Mouse (Mus musculus) adrenal gland, postnatal 10 days (tissue): ENCODE data around the gene Zfp85. TPM values are rescaled to one million over a fixed set of nuclear protein-coding genes. Genes with fewer than 3 reads are reported as not detected.
"Not testable (repeated sequence)": the region's sequence is repeated elsewhere in the genome, so short reads cannot be mapped to it uniquely, and the experiment has no call there.

Source experiments
- DNase-seq: peaks from one replicate; pipeline ENCODE4 v3.0.0; 2021; ENCODE audit warnings: mixed read lengths
- long read RNA-seq, 2 experiments: library from polyadenylated mRNA; stranded (forward); transcript quantifications; one replicate each; pipeline ENCODE4 v2.0.0; 2021
- total RNA-seq, 2 experiments: library from RNA; stranded (reverse); gene quantifications; 2 replicates each; pipeline ENCODE4 v1.2.3; 2021

Zfp85 gene
- total RNA-seq, result 1 to 10 TPM; 3.6 to 6.4 TPM
- long read RNA-seq, experiment 1, result 0 reads
- long read RNA-seq, experiment 2, partial matches to known transcripts, result 0 of 1 reads
- long read RNA-seq, experiment 2, other reads (novel, unspliced or antisense), result 0 of 1 reads

DNA sequence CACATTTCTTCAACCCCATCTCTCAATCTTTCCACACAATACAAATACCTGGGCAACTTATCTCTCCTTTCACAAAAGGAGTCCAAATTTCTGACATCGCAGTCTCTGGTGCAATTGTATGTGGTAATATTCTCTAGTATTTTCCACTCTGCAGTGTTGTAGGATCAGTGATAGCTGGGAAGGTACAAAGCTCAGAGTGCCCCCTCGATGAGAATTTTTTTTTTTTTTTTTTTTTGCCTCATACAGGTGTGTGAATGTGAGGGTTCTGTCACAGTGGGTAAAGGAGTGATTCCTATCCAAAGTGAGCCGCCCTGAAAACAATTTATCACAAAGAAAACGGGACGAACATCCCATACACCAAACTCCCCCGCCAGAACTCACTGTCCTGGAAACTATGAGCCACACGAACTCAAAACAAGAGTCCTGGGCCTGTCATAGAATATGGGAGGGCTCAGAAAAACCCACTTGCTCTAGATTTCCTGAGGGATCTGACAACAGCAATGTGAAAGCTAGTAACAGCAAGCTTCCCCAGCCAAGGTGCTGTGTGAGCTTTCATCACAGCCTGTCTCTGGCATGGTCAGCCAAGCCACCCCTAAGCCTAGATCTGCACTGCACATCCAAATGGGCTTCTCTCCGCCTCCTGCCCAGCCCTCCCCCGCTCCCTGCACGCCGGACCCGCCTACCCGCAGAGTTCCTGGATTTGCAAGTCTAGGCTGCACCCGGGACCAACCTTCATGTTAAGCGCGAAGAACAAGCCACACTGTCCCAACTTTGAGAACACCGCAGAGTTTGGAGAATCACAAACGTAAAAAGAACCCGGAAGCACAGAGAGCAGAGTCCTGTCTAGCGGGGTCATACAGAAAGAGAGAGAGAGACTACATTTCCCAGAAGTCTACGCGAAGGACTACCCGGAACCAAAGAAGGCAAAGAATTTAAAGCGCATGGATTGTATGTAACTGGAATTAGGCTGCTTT is at the start of gene Zfp85:
Zfp85 (minus strand) TSS at position 896 of the 974 bp plus-strand sequence.
- peak; percentile 80 for DNase-seq

DNA sequence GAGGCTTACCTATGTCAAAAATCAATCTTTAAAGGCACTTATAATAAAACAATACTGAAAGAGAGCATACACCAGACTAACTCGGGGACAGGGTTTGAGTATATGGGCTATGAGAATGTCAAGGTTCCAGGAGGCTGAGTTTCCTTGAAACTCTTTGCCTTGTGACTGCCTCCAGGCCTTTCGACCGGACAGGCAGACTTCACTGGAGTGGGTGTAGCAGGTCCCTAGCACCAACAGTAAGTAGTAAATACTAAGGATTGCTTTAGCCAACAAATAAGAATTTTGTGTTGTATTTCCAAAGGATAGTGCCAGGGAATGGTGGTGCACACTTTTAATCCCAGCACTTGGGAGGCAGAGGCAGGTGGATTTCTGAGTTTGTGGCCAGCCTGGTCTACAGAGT is 44.1 kb upstream of the Zfp85 start:
- not testable (repeated sequence) for DNase-seq

DNA sequence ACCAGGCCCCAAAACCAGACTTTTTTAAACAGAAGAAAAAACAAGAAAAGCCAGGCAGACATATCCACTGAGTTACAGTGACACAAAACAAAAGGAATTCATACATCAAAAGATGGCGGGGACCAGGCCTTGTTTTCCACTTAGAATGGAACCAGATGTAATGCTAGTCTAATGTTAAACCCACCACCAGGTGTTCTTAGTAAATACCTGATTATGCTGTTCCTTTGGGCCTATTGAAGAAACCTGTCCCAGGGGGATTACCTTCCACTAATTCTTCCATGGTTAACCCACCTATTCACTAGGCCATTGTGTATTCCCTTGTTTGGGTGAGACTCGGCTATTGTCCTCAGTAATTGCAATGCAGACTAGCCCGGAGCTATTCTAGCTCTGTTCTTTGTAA is 43.6 kb upstream of the Zfp85 start:
- no peak for DNase-seq

- no peak for DNase-seq
Measured at GRCm38 (mm10) chr13:67791921-67792455, 37.0 kb upstream of the Zfp85 start.

GRCm38 (mm10) chr13:67779265-67780221 is 24.5 kb upstream of the Zfp85 start, which contains the start of gene Zfp493:
Gene Zfp493, plus strand, starts transcription at chr13:67779693.
- DNase-seq, result peak; percentile 77

DNA sequence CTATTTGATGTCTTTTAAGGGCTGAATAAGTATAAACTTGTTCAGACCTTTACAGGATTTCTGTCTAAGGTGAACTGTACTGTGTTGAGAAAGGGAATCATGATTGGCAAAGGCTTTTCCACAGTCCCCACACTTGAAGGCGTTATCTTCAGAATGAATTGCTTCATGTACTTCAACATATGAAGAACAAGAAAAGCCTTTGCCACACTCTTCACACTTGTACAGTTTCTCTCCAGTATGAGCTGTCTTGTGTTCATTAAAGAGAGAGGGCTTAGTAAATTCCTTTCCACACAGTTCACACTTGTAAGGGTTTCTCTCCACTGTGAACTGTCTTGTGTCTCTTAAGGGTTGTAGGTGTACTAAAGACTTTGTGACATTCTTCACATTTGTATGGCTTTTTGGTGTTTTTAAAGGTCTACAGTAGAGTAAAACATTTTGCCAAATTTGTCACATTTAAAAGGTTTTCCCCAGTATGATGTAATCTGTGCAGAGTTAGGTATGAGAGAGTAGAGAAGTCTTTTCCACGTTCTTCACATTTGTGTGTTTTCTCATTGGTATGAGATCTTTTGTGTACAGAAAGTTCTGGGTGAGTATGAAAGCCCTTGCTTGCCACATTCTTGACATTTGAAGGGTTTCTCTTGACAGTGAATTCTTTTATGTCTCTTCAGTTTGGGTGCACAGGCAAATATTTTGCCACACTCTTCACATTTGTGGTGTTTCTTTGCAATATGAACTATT is 8.2 kb upstream of the Zfp85 start:
- DNase-seq, result no peak

- DNase-seq, result no peak
Measured at GRCm38 (mm10) chr13:67759966-67760365, 4.9 kb upstream of the Zfp85 start.

DNA sequence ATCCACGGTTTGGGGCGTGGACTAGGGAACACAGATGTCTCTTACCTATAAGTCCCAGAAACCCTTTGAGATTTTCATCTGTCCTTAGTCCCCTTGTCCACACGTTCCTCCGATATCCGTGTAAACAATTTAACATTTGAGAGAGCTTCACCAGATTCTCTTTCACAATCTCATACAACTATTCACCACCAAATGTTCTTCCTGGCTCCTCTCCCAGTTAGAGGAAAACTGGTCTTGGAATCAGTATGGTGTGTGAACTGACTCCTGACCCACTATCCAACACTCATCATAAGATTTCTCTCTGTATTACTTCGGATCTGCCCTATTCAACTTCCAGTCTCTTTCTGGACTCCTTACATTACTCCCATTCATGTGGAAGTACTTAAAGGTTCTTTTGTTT is 733 bp upstream of the Zfp85 start:
- DNase-seq, result no peak

GRCm38 (mm10) chr13:67743896-67744295 is 11.1 kb downstream of the Zfp85 start:
- no peak for DNase-seq

GRCm38 (mm10) chr13:67742941-67743340 is 12.1 kb downstream of the Zfp85 start:
- no peak for DNase-seq

- not testable (repeated sequence) for DNase-seq
Measured at GRCm38 (mm10) chr13:67734391-67734790, 20.6 kb downstream of the Zfp85 start.

DNA sequence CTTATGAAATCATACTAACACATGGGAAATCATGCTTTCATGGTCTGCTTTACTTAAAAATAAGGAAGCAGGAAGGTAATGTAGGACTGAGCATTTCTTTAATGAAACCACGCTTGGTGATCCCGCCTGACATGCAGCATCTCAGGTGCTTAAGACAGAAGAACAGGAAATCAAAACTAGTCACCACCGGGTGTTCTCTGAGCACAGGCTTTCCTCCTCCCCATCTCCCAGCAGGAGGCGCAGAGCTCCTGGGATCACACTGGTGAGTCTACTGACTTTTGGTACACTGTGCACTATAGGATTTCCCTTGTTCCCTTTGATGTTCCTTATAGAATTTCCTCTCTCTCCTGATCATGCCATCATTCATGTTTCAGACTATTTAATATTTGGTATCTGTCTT is 25.6 kb downstream of the Zfp85 start:
- DNase-seq, result peak; percentile 46

DNA sequence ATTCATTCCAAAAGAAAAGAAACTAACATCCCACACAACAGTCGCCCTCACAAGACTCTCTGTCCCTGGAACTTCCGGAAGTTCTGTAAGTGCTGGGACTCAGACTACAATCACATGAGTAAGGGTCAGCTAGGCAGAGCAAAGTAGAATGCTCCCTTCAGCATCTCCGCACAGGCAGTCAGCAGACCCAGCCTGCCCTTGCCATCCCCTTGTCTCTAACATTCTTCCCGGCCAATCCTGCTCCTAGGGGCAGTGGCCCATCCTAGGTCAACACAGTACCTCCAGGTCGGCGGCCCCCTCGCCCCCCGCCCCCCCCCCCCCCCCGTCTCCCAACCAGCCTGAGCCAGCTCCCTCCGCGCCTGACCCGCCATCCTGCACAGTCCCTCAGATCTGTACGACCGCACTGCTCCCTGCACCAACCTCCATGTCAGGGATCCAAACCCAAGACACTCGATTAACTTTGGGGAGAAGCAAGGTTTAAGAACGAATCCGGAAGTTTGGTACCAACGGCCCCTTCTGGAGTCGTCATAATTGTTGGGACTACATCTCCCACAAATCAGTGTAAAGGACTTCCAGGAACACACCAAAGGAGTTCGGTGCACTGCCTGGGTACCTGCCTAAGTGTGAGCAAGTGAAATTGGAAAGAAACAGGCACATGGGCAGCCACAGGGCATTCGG is 26.2 kb downstream of the Zfp85 start, which contains the start of gene Zfp65:
Zfp65 (minus strand) TSS at position 533 of the 678 bp plus-strand sequence.
- DNase-seq, result peak; percentile 62

DNA sequence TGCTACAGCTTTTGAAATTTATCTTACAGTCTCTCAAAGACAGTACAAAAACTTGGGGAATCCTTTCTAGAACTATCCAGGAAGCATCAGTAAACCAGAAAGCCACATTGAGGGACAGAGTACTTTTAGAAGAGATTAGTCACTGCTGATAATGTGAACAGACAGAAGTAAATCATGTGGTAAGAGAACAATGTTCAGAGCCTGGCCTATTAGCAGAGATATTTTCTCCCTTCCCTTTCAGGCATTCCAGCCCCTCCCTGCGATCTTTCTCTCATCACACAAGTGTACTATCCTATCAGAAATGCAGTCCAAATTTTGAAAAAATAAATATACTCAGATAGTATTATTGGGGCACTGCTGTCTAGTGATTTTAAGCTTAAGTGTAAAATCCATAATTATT is 26.9 kb downstream of the Zfp85 start:
- no peak for DNase-seq

DNA sequence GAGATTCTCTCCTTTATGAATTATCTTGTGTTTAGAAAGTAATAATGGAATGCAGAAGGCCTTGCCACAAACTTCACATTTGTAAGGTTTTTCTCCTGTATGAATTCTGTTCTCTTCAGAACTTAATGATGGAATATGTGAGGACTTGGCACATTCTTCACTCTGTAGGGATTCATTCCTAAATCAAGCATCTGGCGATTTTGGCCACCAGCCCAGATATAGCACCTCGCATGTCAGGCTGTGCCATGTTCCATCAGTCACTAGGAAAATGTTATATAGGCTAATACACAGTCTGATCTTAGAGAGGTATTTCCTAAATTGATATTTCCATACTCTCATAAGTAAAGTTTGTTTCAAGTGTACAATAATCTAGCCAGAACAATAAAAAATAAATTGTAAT is 29.7 kb downstream of the Zfp85 start:
- not testable (repeated sequence) for DNase-seq

DNA sequence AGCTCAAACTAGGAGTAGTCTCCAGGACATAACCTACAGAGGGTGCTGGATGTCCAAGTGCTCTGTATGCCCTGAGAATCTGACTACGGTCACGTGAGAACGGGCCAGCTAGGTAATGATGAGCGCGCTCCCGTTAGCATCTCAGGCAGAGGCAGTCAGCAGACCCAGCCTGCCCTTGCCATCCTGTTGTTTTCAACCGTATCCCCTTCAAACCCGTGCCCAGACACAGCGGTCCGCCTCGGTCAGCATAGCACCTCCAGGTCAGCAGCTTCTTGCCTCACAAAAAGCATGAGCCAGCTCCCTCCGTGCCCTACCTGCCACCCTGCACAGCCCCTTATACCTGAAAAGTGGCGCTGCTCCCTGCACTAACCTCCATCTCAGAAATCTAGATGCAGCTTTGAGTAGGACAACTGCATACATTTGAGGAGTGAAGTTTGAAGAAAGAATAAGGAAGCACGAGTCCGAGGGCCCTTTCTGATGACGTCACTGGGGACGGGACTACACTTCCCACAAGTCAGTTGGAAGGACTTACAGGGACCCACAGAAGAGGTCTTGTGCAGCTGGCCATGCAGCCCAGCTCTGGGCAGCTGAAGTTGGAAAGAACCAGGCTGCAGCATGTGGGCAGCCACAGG is 31.1 kb downstream of the Zfp85 start:
- peak; percentile 92 for DNase-seq
